Mouse (Mus musculus) embryo, embryonic 11.5 days (tissue): Measurements from ENCODE around the gene Tmem145.
"Not testable (repeated sequence)": the region's sequence is repeated elsewhere in the genome, so short reads cannot be mapped to it uniquely, and the experiment has no call there.

Source experiments
- DNase-seq: peaks from one replicate; pipeline ENCODE4 v3.0.0-alpha.2; 2012; ENCODE audit warnings: low read depth, low spot score

Tmem145 gene

GRCm38 (mm10) chr7:25317446-25317999 lies 11.6 kb downstream of the Tmem145 start:
- DNase-seq: no peak

- peak; percentile 75 for DNase-seq
Observed at GRCm38 (mm10) chr7:25322058-25322484, 16.2 kb downstream of the Tmem145 start.

- DNase-seq: no peak
Observed at GRCm38 (mm10) chr7:25323219-25323618, 17.3 kb downstream of the Tmem145 start.

GRCm38 (mm10) chr7:25325431-25325830 lies 19.5 kb downstream of the Tmem145 start:
- DNase-seq: not testable (repeated sequence)

GRCm38 (mm10) chr7:25326233-25326632 lies 20.3 kb downstream of the Tmem145 start:
- no peak for DNase-seq

GRCm38 (mm10) chr7:25333596-25334307 lies 27.8 kb downstream of the Tmem145 start:
- peak; percentile 57 for DNase-seq

- no peak for DNase-seq
Observed at GRCm38 (mm10) chr7:25334472-25334871, 28.6 kb downstream of the Tmem145 start.

- no peak for DNase-seq
Observed at GRCm38 (mm10) chr7:25339329-25339728, 33.4 kb downstream of the Tmem145 start.

- DNase-seq: no peak
Observed at GRCm38 (mm10) chr7:25341000-25341784, 35.3 kb downstream of the Tmem145 start.

- DNase-seq: no peak
Observed at GRCm38 (mm10) chr7:25348861-25349260, 43.0 kb downstream of the Tmem145 start.

- DNase-seq: no peak
Observed at GRCm38 (mm10) chr7:25358721-25359206, 52.9 kb downstream of the Tmem145 start.

- DNase-seq: no peak
Observed at GRCm38 (mm10) chr7:25363151-25363550, 57.2 kb downstream of the Tmem145 start.

GRCm38 (mm10) chr7:25363632-25364031 lies 57.7 kb downstream of the Tmem145 start:
- DNase-seq: no peak
